Mouse (Mus musculus) layer of hippocampus, postnatal 14 days (tissue): ENCODE results near the gene Olfr1234. TPM values are rescaled to one million over a fixed set of nuclear protein-coding genes. Genes with fewer than 3 reads are reported as not detected.

Source experiments
- DNase-seq, 2 experiments: peaks; one replicate each; pipeline ENCODE4 v3.0.0; 2021 to 2022; ENCODE audit warnings: low spot score in 2 of 2, mixed read lengths in 1 of 2
- long read RNA-seq, 2 experiments: library from polyadenylated mRNA; stranded (forward); transcript quantifications; one replicate each; pipeline ENCODE4 v2.0.0; 2021
- total RNA-seq, 2 experiments: library from RNA; stranded (reverse); gene quantifications; 2 replicates each; pipeline ENCODE4 v1.2.3; 2021

Gene Olfr1234
- total RNA-seq: not detected
- long read RNA-seq, experiment 1: 0 reads
- long read RNA-seq, experiment 2: 0 reads

- no peak for DNase-seq
Observed at GRCm38 (mm10) chr2:89364765-89365164, at the start of gene Olfr1234. Gene Olfr1234 (minus strand): TSS chr2:89364865.

DNA sequence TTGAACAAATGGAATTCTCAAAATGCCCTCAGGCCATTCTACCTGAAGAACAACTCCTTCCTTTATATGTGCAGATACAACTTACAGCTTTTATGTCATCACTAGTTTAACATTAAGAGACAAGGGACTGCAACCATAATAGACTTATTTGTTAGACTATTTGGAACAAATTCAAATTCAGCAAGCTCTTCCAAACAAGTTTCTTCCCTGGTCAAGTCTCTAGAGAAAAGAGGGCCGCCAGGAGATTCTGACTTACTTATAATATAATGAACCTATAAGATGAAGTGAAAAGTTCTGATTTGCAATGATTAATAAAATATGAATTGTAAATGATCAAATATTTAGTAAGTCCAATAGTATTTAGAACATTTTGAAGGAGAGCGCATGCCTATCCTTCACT lies 44.9 kb upstream of the Olfr1234 start, which contains the start of gene Olfr1238:
TSS of gene Olfr1238 (minus strand) at position 101 of the 400 bp plus-strand sequence.
- DNase-seq: no peak

GRCm38 (mm10) chr2:89400882-89401281 lies 36.2 kb upstream of the Olfr1234 start:
- DNase-seq: no peak

DNA sequence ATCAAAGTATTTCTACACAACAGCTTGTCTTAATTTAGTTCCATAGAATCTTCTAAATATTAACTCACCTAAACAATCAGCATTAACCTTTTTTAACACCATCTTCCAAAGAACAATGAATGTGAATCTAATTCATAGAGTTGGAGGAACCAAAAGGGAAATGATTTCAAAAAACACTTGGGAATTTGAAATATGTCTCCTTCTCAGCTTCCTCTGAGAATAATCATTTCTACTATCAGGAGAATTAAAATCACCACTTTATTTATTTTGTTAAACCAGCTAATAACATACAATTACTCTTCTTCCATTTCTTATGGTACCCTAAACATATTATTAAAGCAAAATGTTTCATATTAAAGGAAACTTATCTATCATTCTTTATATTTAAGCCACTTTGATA lies 22.4 kb downstream of the Olfr1234 start, which contains the start of gene Olfr1233:
TSS of gene Olfr1233 (minus strand) at position 101 of the 400 bp plus-strand sequence.
- DNase-seq: no peak

GRCm38 (mm10) chr2:89329575-89329974 lies 35.1 kb downstream of the Olfr1234 start, which contains the start of gene Olfr1232:
Gene Olfr1232 (minus strand): TSS chr2:89329675.
- DNase-seq: no peak

Other genes starting within 250 kb of the Olfr1234 start
- gene Olfr1221, start 247.6 kb downstream of the Olfr1234 start, total RNA-seq: not detected
- not detected for gene Olfr1222, start 231.8 kb downstream of the Olfr1234 start, total RNA-seq
- gene Olfr1223, start 213.3 kb downstream of the Olfr1234 start, total RNA-seq: not detected
- not detected for gene Olfr1224-ps1, start 200.8 kb downstream of the Olfr1234 start, total RNA-seq
- not detected for gene Olfr1225, start 190.2 kb downstream of the Olfr1234 start, total RNA-seq
- gene Olfr1226, start 164.8 kb downstream of the Olfr1234 start, total RNA-seq: not detected
- gene Olfr1228, start 110.8 kb downstream of the Olfr1234 start, total RNA-seq: not detected
- gene Olfr1229, start 76.9 kb downstream of the Olfr1234 start, total RNA-seq: not detected
- gene Olfr1230, start 67.6 kb downstream of the Olfr1234 start, total RNA-seq: not detected
- not detected for gene Olfr1231, start 57.8 kb downstream of the Olfr1234 start, total RNA-seq
- gene Olfr1232, start 35.2 kb downstream of the Olfr1234 start, total RNA-seq: not detected
- not detected for gene Olfr1233, start 22.5 kb downstream of the Olfr1234 start, total RNA-seq
- gene Olfr1238, start 44.8 kb upstream of the Olfr1234 start, total RNA-seq: not detected
- gene Olfr1239, start 55.5 kb upstream of the Olfr1234 start, total RNA-seq: not detected
- gene Olfr1240, start 78.1 kb upstream of the Olfr1234 start, total RNA-seq: not detected
- not detected for gene Olfr1241, start 122.3 kb upstream of the Olfr1234 start, total RNA-seq
- not detected for gene Olfr1242, start 133.5 kb upstream of the Olfr1234 start, total RNA-seq
- not detected for gene Olfr1243, start 166.6 kb upstream of the Olfr1234 start, total RNA-seq
- gene Olfr1245, start 213.6 kb upstream of the Olfr1234 start, total RNA-seq: not detected
- not detected for gene Olfr1246, start 228.3 kb upstream of the Olfr1234 start, total RNA-seq
- under 1 TPM; 0.09 to 0.10 TPM for gene Olfr1247, start 249.3 kb upstream of the Olfr1234 start, total RNA-seq